Mouse (Mus musculus) kidney, embryonic 15.5 days (tissue): ENCODE measurements around the gene Tbc1d17. TPM values are rescaled to one million over a fixed set of nuclear protein-coding genes. Genes with fewer than 3 reads are reported as not detected.
A peak's percentile ranks its signal among the peaks of the same experiment; 100 is the strongest.

ENCODE experiments used
- ATAC-seq: fragments of 200-750 bp; cut with Nextera tagmentation; replicated peaks from 2 replicates; pipeline ENCODE4 v1.8.0; 2017; ENCODE audit warnings: moderate TSS enrichment; ENCODE audit not compliant: low FRiP score
- H3K27ac ChIP-seq: fragments of 300-500 bp; sonication (generic); 2 replicates; pipeline ENCODE4 v1.5.1; 2015; ENCODE audit warnings: mild to moderate bottlenecking, inconsistent platforms
- H3K27me3 ChIP-seq: fragments of 300-500 bp; sonication (generic); 2 replicates; pipeline ENCODE4 v1.6.1; 2015; ENCODE audit warnings: inconsistent platforms
- H3K36me3 ChIP-seq: fragments of 300-500 bp; sonication (generic); 2 replicates; pipeline ENCODE4 v1.6.1; 2015; ENCODE audit warnings: inconsistent platforms
- H3K4me1 ChIP-seq: fragments of 300-500 bp; sonication (generic); 2 replicates; pipeline ENCODE4 v1.6.1; 2015; ENCODE audit warnings: inconsistent platforms
- H3K4me2 ChIP-seq: fragments of 300-500 bp; sonication (generic); 2 replicates; pipeline ENCODE4 v1.6.1; 2015; ENCODE audit warnings: moderate library complexity, mild to moderate bottlenecking, inconsistent platforms
- H3K4me3 ChIP-seq: fragments of 300-500 bp; sonication (generic); replicated peaks from 2 replicates; pipeline ENCODE4 v1.5.1; 2015; ENCODE audit warnings: mild to moderate bottlenecking, inconsistent platforms
- H3K9ac ChIP-seq: fragments of 300-500 bp; sonication (generic); 2 replicates; pipeline ENCODE4 v1.6.1; 2015; ENCODE audit warnings: mild to moderate bottlenecking, inconsistent platforms
- H3K9me3 ChIP-seq: fragments of 300-500 bp; sonication (generic); replicated peaks from 2 replicates; pipeline ENCODE4 v1.6.1; 2016; ENCODE audit warnings: inconsistent platforms
- WGBS: fragments of 180-500 bp; shearing (Covaris S2); methylation state at CpG from one replicate; pipeline ENCODE4 v1.1.7; 2015; ENCODE audit warnings: mixed read lengths; 5-methylcytosine and 5-hydroxymethylcytosine counted together
- polyA plus RNA-seq: library from polyadenylated mRNA; unstranded; fragments of >200 nt; fragmentation: Nextera tagmentation; extraction: Ambion mirVana; gene quantifications from 2 replicates; pipeline ENCODE4 v1.2.1, GENCODE M21; 2015

Tbc1d17 gene
- polyA plus RNA-seq, 1 experiment from 2014 or later: 81.0 TPM

GRCm38 (mm10) chr7:44817441-44817840 is 31.4 kb downstream of the Tbc1d17 start:
- H3K27ac ChIP-seq: peak overlapping the region; percentile 98
- peaks cover 56% of the 10 kb centered on the region for H3K4me1 ChIP-seq
- peaks cover 16% of the 10 kb centered on the region for H3K36me3 ChIP-seq
- H3K4me2 ChIP-seq: peak overlapping the region; percentile 77
- ATAC-seq: no peak
- peak overlapping the region; percentile 90 for H3K9ac ChIP-seq
- 24% methylated on average over 3 of the region's 3 CpGs for WGBS
- H3K9me3 ChIP-seq: no peaks in the 10 kb centered on the region
- peak overlapping the region; percentile 86 for H3K4me3 ChIP-seq
- H3K27me3 ChIP-seq: no peaks in the 10 kb centered on the region

- Histone ChIP-seq H3K27me3 (no peaks in the 10 kb centered on the region), H3K9me3 (no peaks in the 10 kb centered on the region), H3K9ac (peak within 1 kb of the TSS; percentile 90), H3K4me2 (peak within 1 kb of the TSS; percentile 77), H3K4me1 (peaks cover 54% of the 10 kb centered on the region), H3K27ac (peak within 1 kb of the TSS; percentile 98), H3K36me3 (peaks cover 21% of the 10 kb centered on the region), H3K4me3 (peak within 1 kb of the TSS; percentile 86)
- WGBS: under 1% methylated on average over 54 of the region's 57 CpGs
- ATAC-seq: peak; percentile 40
These were observed 32.3 kb downstream of the Tbc1d17 start, which contains the start of gene Atf5 for GRCm38 (mm10) chr7:44816470-44817021. TSS of gene Atf5 (minus strand) at chr7:44816658.

GRCm38 (mm10) chr7:44815721-44816469 is 33.0 kb downstream of the Tbc1d17 start, which contains the start of the genes Nup62 and Il4i1:
TSS of gene Nup62 (plus strand) at chr7:44816088.
TSS of gene Il4i1 (plus strand) at chr7:44816387.
- Histone ChIP-seq H3K36me3 (peaks cover 27% of the 10 kb centered on the region), H3K27me3 (no peaks in the 10 kb centered on the region), H3K4me2 (peak within 1 kb of the TSS; percentile 77), H3K9me3 (no peaks in the 10 kb centered on the region), H3K9ac (peak within 1 kb of the TSS; percentile 90), H3K27ac (peak within 1 kb of the TSS; percentile 98), H3K4me3 (peak within 1 kb of the TSS; percentile 86), H3K4me1 (peaks cover 48% of the 10 kb centered on the region)
- WGBS: 0% methylated on average over 61 of the region's 62 CpGs
- ATAC-seq: peak; percentile 96

DNA sequence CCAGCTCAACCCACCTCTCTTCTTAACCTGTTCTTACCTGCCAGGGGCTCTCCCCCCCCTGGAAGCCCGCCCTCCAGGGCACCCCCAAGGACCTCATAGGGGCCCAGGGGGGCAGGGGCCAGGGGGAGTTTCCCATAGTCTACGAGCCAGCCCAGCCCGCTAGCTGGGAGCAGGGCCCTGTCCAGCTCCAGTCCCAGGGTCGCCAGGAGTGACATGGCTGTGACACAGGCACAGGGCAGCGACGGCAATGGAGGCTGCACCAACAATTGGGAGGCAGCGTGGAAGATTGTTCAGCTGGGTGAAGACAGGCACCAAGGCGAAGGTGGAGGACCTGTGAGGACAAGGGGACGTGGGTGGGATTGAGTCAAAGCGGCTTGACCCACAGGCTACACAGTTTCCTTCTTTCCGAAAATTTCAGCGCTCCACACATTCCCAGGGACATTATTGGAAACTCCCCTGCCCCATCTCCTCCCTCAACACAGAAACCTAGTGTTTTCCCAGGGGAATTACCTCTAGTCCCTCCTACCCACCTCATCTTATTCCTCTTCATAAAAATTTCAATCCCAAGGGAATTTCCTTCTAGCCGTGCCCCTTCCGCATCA is 33.8 kb downstream of the Tbc1d17 start:
- WGBS: 26% methylated on average over 14 of the region's 14 CpGs

GRCm38 (mm10) chr7:44814423-44814822 is 34.5 kb downstream of the Tbc1d17 start:
- Histone ChIP-seq H3K4me2 (peak overlapping the region; percentile 77; the same call in 1 of the 2 replicates), H3K4me3 (0 out of 2 replicates have a peak overlapping the region, but pooled peaks have one; percentile 86)

More for the DNA sequence above, 33.8 kb downstream of the Tbc1d17 start:
- Histone ChIP-seq H3K27me3 (no peaks in the 10 kb centered on the region), H3K9me3 (no peaks in the 10 kb centered on the region), H3K36me3 (peaks cover 31% of the 10 kb centered on the region), H3K4me1 (peaks cover 40% of the 10 kb centered on the region), H3K4me3 (peak overlapping the region; percentile 86), H3K4me2 (peak overlapping the region; percentile 77), H3K9ac (peak overlapping the region; percentile 90), H3K27ac (peak overlapping the region; percentile 98)
- ATAC-seq: no peak

DNA sequence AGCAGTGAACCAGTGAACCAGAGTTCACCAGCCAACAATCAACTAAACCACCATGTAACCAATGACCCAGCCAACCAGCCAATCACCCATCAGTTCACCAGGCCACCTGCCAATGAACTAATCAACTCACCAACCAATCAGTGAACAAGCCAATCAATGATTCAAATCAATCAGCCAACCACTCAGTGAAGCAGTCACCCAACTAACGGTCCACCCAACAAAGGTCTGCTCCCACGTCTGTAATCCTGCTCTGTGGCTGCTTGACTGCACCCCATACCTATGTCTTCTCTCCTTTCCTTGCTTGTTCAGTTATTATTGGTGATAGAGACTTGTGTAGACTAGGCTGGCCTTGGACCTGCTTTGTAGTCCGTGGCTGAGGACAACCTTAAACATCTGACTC is 34.9 kb downstream of the Tbc1d17 start:
- H3K4me3 ChIP-seq: no peak overlapping the region
- no peak overlapping the region for H3K27ac ChIP-seq
- H3K27me3 ChIP-seq: no peaks in the 10 kb centered on the region
- peaks cover 31% of the 10 kb centered on the region for H3K36me3 ChIP-seq
- H3K9ac ChIP-seq: no peak overlapping the region
- no peak overlapping the region for H3K4me2 ChIP-seq
- no peak for ATAC-seq
- WGBS: 86% methylated on average over 3 of the region's 3 CpGs
- peaks cover 29% of the 10 kb centered on the region for H3K4me1 ChIP-seq
- no peaks in the 10 kb centered on the region for H3K9me3 ChIP-seq

More at GRCm38 (mm10) chr7:44814423-44814822, 34.5 kb downstream of the Tbc1d17 start:
- Histone ChIP-seq H3K27ac (no peak overlapping the region), H3K4me1 (peaks cover 34% of the 10 kb centered on the region), H3K36me3 (peaks cover 31% of the 10 kb centered on the region), H3K27me3 (no peaks in the 10 kb centered on the region), H3K9ac (no peak overlapping the region), H3K9me3 (no peaks in the 10 kb centered on the region)
- ATAC-seq: no peak
- WGBS: 87% methylated on average over 4 of the region's 4 CpGs

DNA sequence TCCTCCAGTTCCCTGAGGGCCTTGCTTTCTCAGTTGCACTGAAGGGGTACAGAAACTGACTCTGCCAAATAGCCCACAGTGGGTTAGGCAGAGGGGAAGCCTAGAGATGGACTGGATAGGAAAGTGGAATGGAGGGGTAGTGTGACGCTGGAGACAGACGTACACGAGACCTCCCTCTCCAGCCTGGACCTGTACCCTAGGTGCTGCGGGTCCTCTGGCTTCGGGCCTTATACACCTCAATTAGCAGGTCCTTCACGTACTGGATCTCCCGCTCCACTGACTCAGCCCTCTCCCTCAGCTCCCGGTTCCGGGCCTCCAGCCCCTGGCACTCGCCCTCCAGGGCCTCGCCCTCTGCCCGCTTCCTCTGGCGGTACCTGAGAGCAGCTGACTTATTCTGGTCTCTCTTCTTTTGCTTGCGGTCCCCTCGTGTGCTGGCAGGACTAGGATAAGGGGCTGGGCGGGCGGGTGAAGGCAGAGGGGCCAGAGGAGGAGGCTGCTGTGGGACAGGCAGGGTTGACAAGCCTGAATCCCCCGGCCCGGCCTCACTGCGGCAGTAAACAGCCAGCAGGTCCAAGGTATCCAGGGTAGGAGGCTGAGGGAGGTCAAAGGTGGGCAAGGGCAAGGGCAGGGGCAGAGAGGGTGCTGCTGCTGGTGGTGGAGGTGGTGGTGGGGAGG is 36.1 kb downstream of the Tbc1d17 start:
- Histone ChIP-seq H3K9ac (no peak overlapping the region), H3K27me3 (no peaks in the 10 kb centered on the region), H3K4me1 (peaks cover 17% of the 10 kb centered on the region), H3K9me3 (no peaks in the 10 kb centered on the region), H3K27ac (no peak overlapping the region), H3K36me3 (peaks cover 31% of the 10 kb centered on the region), H3K4me2 (no peak overlapping the region), H3K4me3 (no peak overlapping the region)
- ATAC-seq: no peak
- WGBS: 88% methylated on average over 20 of the region's 20 CpGs

GRCm38 (mm10) chr7:44810819-44811557 is 37.9 kb downstream of the Tbc1d17 start:
- no peak overlapping the region for H3K27ac ChIP-seq
- H3K9me3 ChIP-seq: no peaks in the 10 kb centered on the region
- peaks cover 11% of the 10 kb centered on the region for H3K4me1 ChIP-seq
- H3K27me3 ChIP-seq: no peaks in the 10 kb centered on the region
- no peak overlapping the region for H3K4me3 ChIP-seq
- ATAC-seq: no peak
- no peak overlapping the region for H3K9ac ChIP-seq
- peaks cover 31% of the 10 kb centered on the region for H3K36me3 ChIP-seq
- H3K4me2 ChIP-seq: no peak overlapping the region
- 86% methylated on average over 7 of the region's 7 CpGs for WGBS

- no peak for ATAC-seq
- 85% methylated on average over 4 of the region's 4 CpGs for WGBS
These were observed 38.5 kb downstream of the Tbc1d17 start for GRCm38 (mm10) chr7:44810365-44810764.

DNA sequence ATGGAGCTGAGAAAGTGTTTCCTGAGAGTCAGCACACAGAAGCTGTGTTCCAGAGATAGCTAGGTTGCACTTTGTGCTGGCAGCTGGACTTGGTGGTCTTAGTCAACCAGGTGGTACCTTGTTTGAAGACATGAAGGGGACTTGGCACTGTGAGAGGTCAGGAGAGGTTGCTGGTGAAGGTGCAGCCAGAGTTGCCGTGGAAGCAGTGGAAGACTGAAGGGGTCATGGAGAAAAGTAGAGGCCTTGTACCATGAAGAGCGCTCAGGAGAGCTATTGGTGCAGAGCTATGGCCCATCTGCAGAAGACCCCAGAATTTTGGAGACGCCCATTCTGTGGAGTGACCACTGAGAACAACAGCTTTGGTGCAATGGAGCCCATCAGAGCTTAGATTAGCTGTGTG is 39.4 kb downstream of the Tbc1d17 start:
- ATAC-seq: no peak
- 89% methylated on average over 3 of the region's 3 CpGs for WGBS

More at GRCm38 (mm10) chr7:44810365-44810764, 38.5 kb downstream of the Tbc1d17 start:
- H3K4me1 ChIP-seq: peaks cover 11% of the 10 kb centered on the region
- H3K27me3 ChIP-seq: no peaks in the 10 kb centered on the region
- H3K4me3 ChIP-seq: no peak overlapping the region
- H3K36me3 ChIP-seq: peaks cover 31% of the 10 kb centered on the region
- H3K9ac ChIP-seq: no peak overlapping the region
- no peak overlapping the region for H3K4me2 ChIP-seq
- no peaks in the 10 kb centered on the region for H3K9me3 ChIP-seq
- H3K27ac ChIP-seq: no peak overlapping the region

GRCm38 (mm10) chr7:44808927-44809326 is 40.0 kb downstream of the Tbc1d17 start:
- Histone ChIP-seq H3K27me3 (no peaks in the 10 kb centered on the region), H3K27ac (no peak overlapping the region), H3K4me2 (no peak overlapping the region), H3K9ac (no peak overlapping the region), H3K4me1 (no peaks in the 10 kb centered on the region), H3K36me3 (peaks cover 27% of the 10 kb centered on the region), H3K9me3 (no peaks in the 10 kb centered on the region), H3K4me3 (no peak overlapping the region)
- ATAC-seq: no peak
- WGBS: 77% methylated on average over 2 of the region's 2 CpGs

More for the DNA sequence above, 39.4 kb downstream of the Tbc1d17 start:
- H3K36me3 ChIP-seq: peaks cover 31% of the 10 kb centered on the region
- H3K27ac ChIP-seq: no peak overlapping the region
- no peak overlapping the region for H3K9ac ChIP-seq
- H3K9me3 ChIP-seq: no peaks in the 10 kb centered on the region
- no peak overlapping the region for H3K4me2 ChIP-seq
- no peak overlapping the region for H3K4me3 ChIP-seq
- H3K4me1 ChIP-seq: peaks cover 2% of the 10 kb centered on the region
- H3K27me3 ChIP-seq: no peaks in the 10 kb centered on the region
